Mouse (Mus musculus) brain, embryonic 14.5 days (tissue): ENCODE data around the gene Apeh.

Experiments
- CTCF ChIP-seq: fragments of 200-500 bp; IDR thresholded peaks from 2 replicates; pipeline ENCODE4 v1.5.1; 2012; ENCODE audit warnings: inconsistent platforms, mild to moderate bottlenecking, moderate library complexity, borderline replicate concordance; ENCODE audit not compliant: insufficient read depth, insufficient read length; ENCODE audit errors: extremely low read depth
- POLR2A ChIP-seq: fragments of 200-500 bp; IDR thresholded peaks from 2 replicates; pipeline ENCODE4 v1.6.1; 2012; ENCODE audit warnings: mild to moderate bottlenecking, inconsistent platforms, borderline replicate concordance; ENCODE audit not compliant: poor library complexity, insufficient read depth, insufficient read length, severe bottlenecking; ENCODE audit errors: extremely low read depth

GRCm38 (mm10) chr9:108119891-108120411 is 25.5 kb upstream of the Apeh start:
- TF ChIP-seq POLR2A (no peak), CTCF (no peak)
